Mouse (Mus musculus) midbrain, embryonic 14.5 days (tissue): ENCODE measurements around the gene Mtrf1l. TPM values are rescaled to one million over a fixed set of nuclear protein-coding genes. Genes with fewer than 3 reads are reported as not detected.

Source experiments
- ATAC-seq: fragments of 200-750 bp; cut with Nextera tagmentation; 2 replicates; pipeline ENCODE4 v1.8.0; 2017; ENCODE audit warnings: moderate number of reproducible peaks, moderate library complexity; ENCODE audit not compliant: low FRiP score, low TSS enrichment
- DNase-seq: peaks from one replicate; pipeline ENCODE4 v3.0.0-alpha.2; 2015
- H3K27ac ChIP-seq: fragments of 300-500 bp; sonication (generic); replicated peaks from 2 replicates; pipeline ENCODE4 v1.5.1; 2014; ENCODE audit warnings: mild to moderate bottlenecking, low read depth, low read length, moderate library complexity
- H3K27me3 ChIP-seq: fragments of 300-500 bp; sonication (generic); 2 replicates; pipeline ENCODE4 v1.6.1; 2014; ENCODE audit warnings: low read length, control low read depth, mixed read lengths; ENCODE audit not compliant: control insufficient read depth, insufficient read depth
- H3K36me3 ChIP-seq: fragments of 300-500 bp; sonication (generic); 2 replicates; pipeline ENCODE4 v1.6.1; 2014; ENCODE audit warnings: low read length, control low read depth; ENCODE audit not compliant: control insufficient read depth, insufficient read depth
- H3K4me1 ChIP-seq: fragments of 300-500 bp; sonication (generic); 2 replicates; pipeline ENCODE4 v1.6.1; 2014; ENCODE audit warnings: mild to moderate bottlenecking, antibody characterized with exemption, low read length, control low read depth; ENCODE audit not compliant: control insufficient read depth, insufficient read depth
- H3K4me2 ChIP-seq: fragments of 300-500 bp; sonication (generic); 2 replicates; pipeline ENCODE4 v1.6.1; 2014; ENCODE audit warnings: mild to moderate bottlenecking, low read length, moderate library complexity
- H3K4me3 ChIP-seq: fragments of 300-500 bp; sonication (generic); replicated peaks from 2 replicates; pipeline ENCODE4 v1.5.1; 2014; ENCODE audit warnings: low read depth, low read length
- H3K9ac ChIP-seq: fragments of 300-500 bp; sonication (generic); replicated peaks from 2 replicates; pipeline ENCODE4 v1.6.1; 2014; ENCODE audit warnings: mild to moderate bottlenecking, low read length, moderate library complexity
- H3K9me3 ChIP-seq: fragments of 300-500 bp; sonication (generic); 2 replicates; pipeline ENCODE4 v1.6.1; 2016; ENCODE audit warnings: low read length, control low read depth, mixed read lengths; ENCODE audit not compliant: control insufficient read depth
- WGBS: fragments of 180-500 bp; shearing (Covaris S2); extraction: QIAGEN DNeasy Blood & Tissue Kit; methylation state at CpG from one replicate; pipeline ENCODE4 v1.1.7; 2014; 5-methylcytosine and 5-hydroxymethylcytosine counted together
- polyA plus RNA-seq: library from polyadenylated mRNA; unstranded; fragments of >200 nt; fragmentation: Nextera tagmentation; extraction: Ambion mirVana; gene quantifications from 2 replicates; pipeline ENCODE4 v1.2.1, GENCODE M21; 2014

The Mtrf1l gene
- polyA plus RNA-seq, 1 experiment from 2014 or later, result 13.4 TPM

DNA sequence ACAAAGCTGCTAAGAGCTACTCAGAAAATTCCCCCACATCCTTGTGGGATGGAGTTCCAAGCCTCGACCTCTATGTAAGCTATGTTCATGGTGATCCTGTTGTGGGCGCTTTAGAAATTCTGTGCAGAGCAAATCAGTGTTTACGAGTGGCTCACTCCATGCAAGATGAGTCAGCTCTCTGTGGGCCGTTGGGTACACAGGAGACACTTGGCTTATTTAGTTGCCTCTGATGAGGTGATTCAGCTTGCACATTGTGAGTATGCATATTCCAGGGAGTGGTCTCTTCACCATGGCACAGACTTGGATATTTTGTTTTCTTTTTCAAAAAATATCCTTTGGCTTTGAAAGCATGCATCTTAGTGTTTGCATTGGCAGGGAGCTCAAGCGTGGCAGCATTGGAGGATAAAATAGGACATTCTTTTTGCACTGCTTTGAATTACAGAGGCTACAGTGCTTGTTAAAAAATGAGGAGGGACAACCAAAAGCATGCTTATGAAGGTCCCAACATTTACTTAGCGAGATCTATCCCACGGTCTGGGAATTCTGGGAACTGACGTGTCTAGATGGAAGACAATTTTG is 29.7 kb upstream of the Mtrf1l start:
- no peak for ATAC-seq
- 86% methylated on average over 8 of the region's 8 CpGs for WGBS
- H3K4me3 ChIP-seq, result no peak overlapping the region

GRCm38 (mm10) chr10:5846939-5847338 is 23.2 kb upstream of the Mtrf1l start:
- Histone ChIP-seq H3K4me2 (no peak overlapping the region), H3K4me3 (no peak overlapping the region), H3K27me3 (no peaks in the 10 kb centered on the region), H3K9ac (no peak overlapping the region), H3K4me1 (no peaks in the 10 kb centered on the region), H3K36me3 (0 out of 2 replicates have a peak, but pooled peaks cover 4% of the 10 kb centered on the region), H3K9me3 (no peaks in the 10 kb centered on the region), H3K27ac (no peak overlapping the region)
- DNase-seq (peak; percentile 85), ATAC-seq (no peak)
- WGBS, result 32% methylated on average over 2 of the region's 2 CpGs

More for the DNA sequence above, 29.7 kb upstream of the Mtrf1l start:
- no peak overlapping the region for H3K4me2 ChIP-seq
- DNase-seq, result no peak
- H3K9ac ChIP-seq, result no peak overlapping the region
- no peaks in the 10 kb centered on the region for H3K27me3 ChIP-seq
- no peaks in the 10 kb centered on the region for H3K4me1 ChIP-seq
- no peaks in the 10 kb centered on the region for H3K9me3 ChIP-seq
- peaks cover 3% of the 10 kb centered on the region; the same call in 1 of the 2 replicates for H3K36me3 ChIP-seq
- H3K27ac ChIP-seq, result no peak overlapping the region

DNA sequence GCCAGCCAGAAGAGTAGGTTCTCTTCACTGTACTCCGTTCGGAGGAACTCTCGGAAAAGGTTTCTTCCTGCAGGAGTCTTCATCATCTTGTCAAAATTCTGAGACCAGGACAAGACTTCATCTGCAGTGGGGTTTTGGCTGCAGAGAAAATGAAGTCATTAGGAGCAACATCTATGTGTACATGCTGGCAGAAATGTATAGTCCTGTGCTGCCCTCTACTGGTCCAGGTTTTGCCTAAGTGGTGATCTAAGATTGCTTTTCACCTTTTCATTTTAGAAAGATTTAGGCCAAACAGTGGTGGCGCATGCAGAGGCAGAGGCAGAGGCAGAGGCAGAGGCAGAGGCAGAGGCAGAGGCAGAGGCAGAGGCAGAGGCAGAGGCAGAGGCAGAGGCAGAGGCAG is 17.7 kb upstream of the Mtrf1l start:
- 86% methylated on average over 4 of the region's 4 CpGs for WGBS
- peak; percentile 79 for DNase-seq

DNA sequence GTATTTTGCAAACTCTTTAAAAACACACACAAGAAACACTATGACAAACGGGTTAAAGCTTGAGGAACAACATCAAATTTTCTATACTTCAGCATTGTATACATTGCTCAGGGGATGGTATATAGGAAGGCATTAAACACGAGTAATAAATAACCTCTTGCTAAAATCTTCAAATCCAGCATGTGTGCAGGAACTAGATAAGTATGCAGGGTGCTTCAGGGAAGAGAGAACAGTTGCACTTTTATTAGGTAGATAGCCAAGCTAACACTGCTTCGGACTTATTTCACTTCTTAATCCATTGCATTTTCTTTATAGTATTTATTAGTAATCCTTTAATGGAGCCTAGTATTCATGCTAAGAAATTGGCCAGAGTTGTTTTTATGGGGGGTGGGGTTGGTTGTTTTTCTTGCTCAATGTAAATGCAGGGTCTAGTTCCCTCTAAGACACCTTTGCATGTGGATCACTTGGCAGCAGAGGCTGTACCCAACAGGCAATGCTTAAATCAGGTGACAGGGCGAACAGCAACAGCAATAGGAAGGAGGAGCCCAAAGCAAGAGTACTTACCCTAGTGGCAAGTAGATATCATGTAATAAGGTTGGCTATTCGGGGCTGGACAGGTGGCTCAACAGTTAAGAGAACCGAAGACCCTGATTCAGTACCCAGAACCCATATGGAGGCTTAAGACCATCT is 2.8 kb upstream of the Mtrf1l start:
- Histone ChIP-seq H3K27me3 (no peaks in the 10 kb centered on the region), H3K36me3 (no peaks in the 10 kb centered on the region), H3K27ac (no peak overlapping the region), H3K9me3 (no peaks in the 10 kb centered on the region), H3K4me3 (no peak overlapping the region), H3K4me2 (no peak overlapping the region), H3K4me1 (peaks cover 13% of the 10 kb centered on the region), H3K9ac (no peak overlapping the region)
- ATAC-seq (no peak), DNase-seq (no peak)
- 78% methylated on average over 6 of the region's 6 CpGs for WGBS

More for the DNA sequence above, 17.7 kb upstream of the Mtrf1l start:
- Histone ChIP-seq H3K27me3 (no peaks in the 10 kb centered on the region), H3K4me1 (no peaks in the 10 kb centered on the region), H3K4me2 (no peak overlapping the region), H3K36me3 (peaks cover 7% of the 10 kb centered on the region; the same call in 1 of the 2 replicates), H3K9ac (no peak overlapping the region), H3K9me3 (no peaks in the 10 kb centered on the region), H3K4me3 (no peak overlapping the region), H3K27ac (no peak overlapping the region)
- ATAC-seq, result no peak

DNA sequence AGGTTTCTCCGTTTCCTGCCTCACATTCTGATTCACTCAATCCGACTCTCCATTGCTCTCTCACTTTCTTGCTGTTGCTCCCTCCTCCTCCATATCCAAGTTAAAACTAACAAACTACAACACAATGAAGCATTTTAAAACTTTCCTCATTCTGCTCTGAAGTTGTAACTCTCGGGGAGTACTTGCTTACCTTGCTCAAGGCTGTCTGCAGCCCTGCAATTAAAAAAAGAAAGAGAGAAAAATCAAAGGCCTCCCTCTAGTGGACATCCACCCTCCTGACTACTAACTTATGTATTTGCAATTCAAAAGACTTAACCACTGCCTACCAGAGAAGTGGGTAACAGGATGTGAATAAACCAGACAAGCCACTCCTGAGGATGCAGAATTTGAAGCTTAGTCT is 1.1 kb upstream of the Mtrf1l start:
- 0% methylated on average over 3 of the region's 3 CpGs for WGBS
- Histone ChIP-seq H3K36me3 (peaks cover 5% of the 10 kb centered on the region), H3K4me1 (peaks cover 13% of the 10 kb centered on the region), H3K9me3 (no peaks in the 10 kb centered on the region), H3K4me3 (peak overlapping the region; percentile 89), H3K27me3 (no peaks in the 10 kb centered on the region), H3K27ac (peak overlapping the region; percentile 79), H3K9ac (no peak overlapping the region), H3K4me2 (peak overlapping the region; percentile 57)
- no peak for ATAC-seq
- DNase-seq, result peak; percentile 74

GRCm38 (mm10) chr10:5823291-5823739 is 395 bp downstream of the Mtrf1l start:
- peak overlapping the region; percentile 89 for H3K4me3 ChIP-seq
- DNase-seq (no peak), ATAC-seq (peak; percentile 0)
- peaks cover 13% of the 10 kb centered on the region for H3K4me1 ChIP-seq
- H3K27me3 ChIP-seq, result no peaks in the 10 kb centered on the region
- H3K4me2 ChIP-seq, result peak overlapping the region; percentile 57
- under 1% methylated on average over 37 of the region's 37 CpGs for WGBS
- H3K27ac ChIP-seq, result peak overlapping the region; percentile 79
- peak overlapping the region; percentile 82 for H3K9ac ChIP-seq
- no peaks in the 10 kb centered on the region for H3K9me3 ChIP-seq
- peaks cover 19% of the 10 kb centered on the region for H3K36me3 ChIP-seq

GRCm38 (mm10) chr10:5818772-5819171 is 4.9 kb downstream of the Mtrf1l start:
- Histone ChIP-seq H3K4me3 (no peak overlapping the region), H3K9me3 (no peaks in the 10 kb centered on the region), H3K9ac (no peak overlapping the region), H3K36me3 (peaks cover 58% of the 10 kb centered on the region), H3K4me1 (peaks cover 9% of the 10 kb centered on the region), H3K27me3 (no peaks in the 10 kb centered on the region), H3K27ac (no peak overlapping the region), H3K4me2 (no peak overlapping the region)
- DNase-seq (no peak), ATAC-seq (no peak)
- WGBS, result 92% methylated on average over 3 of the region's 3 CpGs

GRCm38 (mm10) chr10:5815968-5816367 is 7.7 kb downstream of the Mtrf1l start:
- Histone ChIP-seq H3K36me3 (peaks cover 82% of the 10 kb centered on the region), H3K27ac (no peak overlapping the region), H3K4me1 (no peaks in the 10 kb centered on the region), H3K4me3 (no peak overlapping the region), H3K4me2 (no peak overlapping the region), H3K9me3 (no peaks in the 10 kb centered on the region), H3K27me3 (no peaks in the 10 kb centered on the region), H3K9ac (no peak overlapping the region)
- ATAC-seq (no peak), DNase-seq (no peak)
- 99% methylated on average over 2 of the region's 2 CpGs for WGBS

- Histone ChIP-seq H3K27me3 (no peaks in the 10 kb centered on the region), H3K9ac (no peak overlapping the region), H3K4me1 (no peaks in the 10 kb centered on the region), H3K4me3 (no peak overlapping the region), H3K9me3 (no peaks in the 10 kb centered on the region), H3K27ac (no peak overlapping the region), H3K36me3 (peaks cover 66% of the 10 kb centered on the region), H3K4me2 (no peak overlapping the region)
- DNase-seq, result no peak
- no peak for ATAC-seq
- WGBS, result 95% methylated on average over 11 of the region's 11 CpGs
These were observed 10.0 kb downstream of the Mtrf1l start for GRCm38 (mm10) chr10:5813724-5814123.
